9 mouse cellular contexts compared by ENCODE assay signal in the genomic region with DNA sequence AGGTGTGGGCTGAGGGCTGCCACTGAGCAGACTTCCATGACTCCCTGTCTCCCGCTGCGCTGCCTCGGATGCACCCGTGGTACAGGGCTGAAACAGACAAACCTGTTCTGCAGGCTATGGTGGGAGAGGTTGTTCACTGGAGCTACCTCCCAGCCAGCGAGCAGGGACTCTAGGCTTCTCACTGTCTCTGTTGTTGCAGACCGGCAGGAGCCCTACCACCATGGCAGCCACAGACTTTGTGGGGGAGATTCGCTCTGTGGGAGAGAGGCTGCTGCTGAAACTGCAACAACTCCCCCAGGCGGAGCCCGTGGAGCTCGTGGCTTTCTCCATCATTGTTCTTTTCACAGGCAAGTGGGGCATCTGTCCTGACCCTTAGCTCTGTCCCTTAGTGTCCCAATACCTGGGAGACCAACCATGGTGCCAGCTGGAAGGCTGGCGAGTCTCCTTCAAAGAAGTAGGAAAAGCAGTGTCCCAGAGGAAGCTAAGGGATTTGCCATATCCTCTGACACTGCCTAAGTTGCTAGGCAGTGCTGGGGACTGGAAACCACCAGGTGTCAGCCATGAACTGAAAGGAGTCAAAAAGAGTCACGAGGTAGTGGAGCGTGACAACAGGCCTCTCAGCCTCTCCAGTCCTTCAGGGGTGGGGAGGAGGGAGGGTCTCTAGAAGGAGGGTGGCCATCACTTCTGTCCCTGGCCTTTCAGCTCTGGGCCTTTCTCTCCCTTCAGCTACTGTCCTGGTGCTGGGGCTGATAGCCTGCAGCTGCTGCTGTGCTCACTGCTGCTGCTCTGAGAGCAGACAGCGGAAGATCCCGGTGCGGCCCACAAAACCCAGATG. TPM values are rescaled to one million over a fixed set of nuclear protein-coding genes. Genes with fewer than 3 reads are reported as not detected.
DNase-seq lines count a peak whose midpoint lies in the region; ATAC-seq lines count a peak whose summit lies in the region.
"Had no signal": no experiment of that assay in that cellular context is flagged by ENCODE, and none has a peak within 500 bp of the region (broad histone marks: within the 10 kb centered on the region; RNA-seq: fewer than 3 reads in every experiment).

No protein-coding gene starts in this region.

- 0 out of 2 replicates have a peak overlapping the region, but pooled peaks have one; percentile 9 for H3K9ac ChIP-seq in limb, embryonic 12.5 days (replicated peaks)
- no peak overlapping the region for H3K9ac ChIP-seq in stomach, embryonic 15.5 days
- H3K9ac ChIP-seq: neural tube, embryonic 12.5 days had no signal

- peak; percentile 28 to 35 for DNase-seq in frontal cortex, postnatal 36 days (ENCODE audit: low spot score in 2 of 2)
- DNase-seq in frontal cortex, postnatal 14 days (ENCODE audit: low spot score in 2 of 2) = no peak
- DNase-seq in testis, postnatal 10 days (ENCODE audit: low spot score) = peak; percentile 60
- no peak for DNase-seq in testis, postnatal 14 days (ENCODE audit: low spot score)
- no peak for DNase-seq in c-Kit-positive CD71-positive TER-119-positive erythroid progenitor cells, embryonic 14.5 days (ENCODE audit: low spot score)
- no peak for DNase-seq in gastrocnemius, postnatal 36 days

- intact Hi-C loops in gastrocnemius, postnatal 36 days (cut with DNase I) = no loop called here

- peaks cover 15% of the 10 kb centered on the region for H3K36me3 ChIP-seq in limb, embryonic 12.5 days
- no peaks in the 10 kb centered on the region for H3K36me3 ChIP-seq in stomach, embryonic 15.5 days

- H3K27ac ChIP-seq in limb, embryonic 12.5 days = peak overlapping the region; percentile 50; the same call in 1 of the 2 replicates
- peak overlapping the region; percentile 67 for H3K27ac ChIP-seq in stomach, embryonic 15.5 days
- H3K27ac ChIP-seq: neural tube, embryonic 12.5 days had no signal

- no peak for ATAC-seq in limb, embryonic 12.5 days (ENCODE audit: insufficient number of reproducible peaks, insufficient read depth, low FRiP score, low TSS enrichment, low read depth)
- 0 out of 2 replicates have a peak, but pooled peaks have one; percentile 24 for ATAC-seq in stomach, embryonic 15.5 days (ENCODE audit: insufficient read depth, low FRiP score, low read depth)

- no peaks in the 10 kb centered on the region for H3K27me3 ChIP-seq in limb, embryonic 12.5 days
- H3K27me3 ChIP-seq in stomach, embryonic 15.5 days (replicated peaks) = no peaks in the 10 kb centered on the region
- H3K27me3 ChIP-seq: neural tube, embryonic 12.5 days had no signal

- WGBS in limb, embryonic 12.5 days = 61% methylated on average over 16 of the region's 16 CpGs
- WGBS in stomach, embryonic 15.5 days = 55% methylated on average over 16 of the region's 16 CpGs

- H3K4me3 ChIP-seq in limb, embryonic 12.5 days (replicated peaks) = no peak overlapping the region
- H3K4me3 ChIP-seq in stomach, embryonic 15.5 days (replicated peaks) = no peak overlapping the region
- H3K4me3 ChIP-seq: neural tube, embryonic 12.5 days had no signal

- H3K4me2 ChIP-seq in limb, embryonic 12.5 days = no peak overlapping the region
- 0 out of 2 replicates have a peak overlapping the region, but pooled peaks have one; percentile 22 for H3K4me2 ChIP-seq in stomach, embryonic 15.5 days
- H3K4me2 ChIP-seq: neural tube, embryonic 12.5 days had no signal

- no peaks in the 10 kb centered on the region for H3K9me3 ChIP-seq in limb, embryonic 12.5 days
- H3K9me3 ChIP-seq in stomach, embryonic 15.5 days = no peaks in the 10 kb centered on the region
- H3K9me3 ChIP-seq: neural tube, embryonic 12.5 days had no signal

- peaks cover 5% of the 10 kb centered on the region for H3K4me1 ChIP-seq in limb, embryonic 12.5 days (replicated peaks)
- peaks cover 34% of the 10 kb centered on the region for H3K4me1 ChIP-seq in stomach, embryonic 15.5 days

RNA-seq across cellular contexts. Expression of a gene that starts 5.4 kb away (rescaled TPM):
- 3.1 and 4.2 TPM in 2 replicates for polyA plus RNA-seq in limb, embryonic 12.5 days (2016; fragmentation: Nextera tagmentation; extraction: Ambion mirVana)
- 3.5 and 5.5 TPM in 2 replicates for polyA plus RNA-seq in stomach, embryonic 15.5 days (2015; fragmentation: Nextera tagmentation; extraction: Ambion mirVana)
- under 1 TPM; 0.46 to 0.84 TPM for total RNA-seq in gastrocnemius, postnatal 36 days (2021)

RNA-seq across cellular contexts. Expression of a gene that starts 6.6 kb away (rescaled TPM):
- polyA plus RNA-seq in limb, embryonic 12.5 days (2016; fragmentation: Nextera tagmentation; extraction: Ambion mirVana) = 1.4 and 2.1 TPM in 2 replicates
- polyA plus RNA-seq in stomach, embryonic 15.5 days (2015; fragmentation: Nextera tagmentation; extraction: Ambion mirVana) = 40.9 and 43.0 TPM in 2 replicates
- not detected for total RNA-seq in gastrocnemius, postnatal 36 days (2021)

RNA-seq across cellular contexts. Expression of a gene that starts 27.9 kb away (rescaled TPM):
- polyA plus RNA-seq in limb, embryonic 12.5 days (2016; fragmentation: Nextera tagmentation; extraction: Ambion mirVana) = 52.5 and 56.9 TPM in 2 replicates
- 34.6 and 36.4 TPM in 2 replicates for polyA plus RNA-seq in stomach, embryonic 15.5 days (2015; fragmentation: Nextera tagmentation; extraction: Ambion mirVana)
- total RNA-seq in gastrocnemius, postnatal 36 days (2021) = 10 to 100 TPM; 11.5 to 11.6 TPM

RNA-seq across cellular contexts. Expression of a gene that starts 28.1 kb away (rescaled TPM):
- 24.7 and 30.6 TPM in 2 replicates for polyA plus RNA-seq in limb, embryonic 12.5 days (2016; fragmentation: Nextera tagmentation; extraction: Ambion mirVana)
- polyA plus RNA-seq in stomach, embryonic 15.5 days (2015; fragmentation: Nextera tagmentation; extraction: Ambion mirVana) = 16.3 and 21.9 TPM in 2 replicates
- 1 to 10 TPM; 4.5 to 6.9 TPM for total RNA-seq in gastrocnemius, postnatal 36 days (2021)

RNA-seq across cellular contexts. Expression of a gene that starts 47.0 kb away (rescaled TPM):
- polyA plus RNA-seq in limb, embryonic 12.5 days (2016; fragmentation: Nextera tagmentation; extraction: Ambion mirVana) = 0.20 TPM in 1 of 2 replicates, not detected in the other
- 17.8 and 24.7 TPM in 2 replicates for polyA plus RNA-seq in stomach, embryonic 15.5 days (2015; fragmentation: Nextera tagmentation; extraction: Ambion mirVana)
- not detected for total RNA-seq in gastrocnemius, postnatal 36 days (2021)

Comparison
In these comparisons a context has a peak if more than half of its experiments do, and no peak if none do; other contexts are left out.
1. DNase-seq: peak in frontal cortex, postnatal 36 days (2 of 2) and testis, postnatal 10 days (single experiment); none in frontal cortex, postnatal 14 days (0 of 2), testis, postnatal 14 days (single experiment), c-Kit-positive CD71-positive TER-119-positive erythroid progenitor cells, embryonic 14.5 days (single experiment) and gastrocnemius, postnatal 36 days (0 of 2).
2. RNA of a gene that starts 6.6 kb away (polyA plus RNA-seq): 40.9 to 43.0 TPM in stomach, embryonic 15.5 days; 1.4 to 2.1 TPM in limb, embryonic 12.5 days; every median in the first group is over 10 times any median in the second.